Mouse (Mus musculus) intestine, embryonic 14.5 days (tissue): Measurements from ENCODE around the gene Vasp. TPM values are rescaled to one million over a fixed set of nuclear protein-coding genes. Genes with fewer than 3 reads are reported as not detected.

ENCODE experiments used
- ATAC-seq: fragments of 200-750 bp; cut with Nextera tagmentation; replicated peaks from 2 replicates; pipeline ENCODE4 v1.8.0; 2017; ENCODE audit warnings: low read depth, moderate number of reproducible peaks, moderate TSS enrichment, moderate library complexity; ENCODE audit not compliant: low FRiP score, low TSS enrichment
- DNase-seq: peaks from one replicate; pipeline ENCODE4 v3.0.0-alpha.2; 2018; ENCODE audit warnings: low spot score
- H3K27ac ChIP-seq: fragments of 300-500 bp; sonication (generic); 2 replicates; pipeline ENCODE4 v1.5.1; 2014; ENCODE audit warnings: low read depth, mild to moderate bottlenecking, control low read depth
- H3K27me3 ChIP-seq: fragments of 300-500 bp; sonication (generic); replicated peaks from 2 replicates; pipeline ENCODE4 v1.6.1; 2014; ENCODE audit warnings: low read length, control low read depth; ENCODE audit not compliant: control insufficient read depth, insufficient read depth
- H3K36me3 ChIP-seq: fragments of 300-500 bp; sonication (generic); 2 replicates; pipeline ENCODE4 v1.6.1; 2014; ENCODE audit warnings: low read length, control low read depth; ENCODE audit not compliant: control insufficient read depth, insufficient read depth
- H3K4me1 ChIP-seq: fragments of 300-500 bp; sonication (generic); replicated peaks from 2 replicates; pipeline ENCODE4 v1.6.1; 2014; ENCODE audit warnings: low read length, control low read depth, mixed read lengths; ENCODE audit not compliant: control insufficient read depth, insufficient read depth
- H3K4me2 ChIP-seq: fragments of 300-500 bp; sonication (generic); 2 replicates; pipeline ENCODE4 v1.6.1; 2014; ENCODE audit warnings: low read length
- H3K4me3 ChIP-seq: fragments of 300-500 bp; sonication (generic); 2 replicates; pipeline ENCODE4 v1.5.1; 2014; ENCODE audit warnings: low read depth, low read length, control low read depth, mixed read lengths
- H3K9ac ChIP-seq: fragments of 300-500 bp; sonication (generic); 2 replicates; pipeline ENCODE4 v1.6.1; 2014; ENCODE audit warnings: mild to moderate bottlenecking, low read length
- H3K9me3 ChIP-seq: fragments of 300-500 bp; sonication (generic); 2 replicates; pipeline ENCODE4 v1.6.1; 2016; ENCODE audit warnings: low read length, control low read depth; ENCODE audit not compliant: control insufficient read depth
- WGBS: fragments of 180-500 bp; shearing (Covaris S2); extraction: QIAGEN DNeasy Blood & Tissue Kit; methylation state at CpG from one replicate; pipeline ENCODE4 v1.1.7; 2014; 5-methylcytosine and 5-hydroxymethylcytosine counted together
- polyA plus RNA-seq: library from polyadenylated mRNA; unstranded; fragments of >200 nt; fragmentation: Nextera tagmentation; extraction: Ambion mirVana; gene quantifications from 2 replicates; pipeline ENCODE4 v1.2.1, GENCODE M21; 2014

Vasp gene
- polyA plus RNA-seq, 1 experiment from 2014 or later, result 78.5 TPM

GRCm38 (mm10) chr7:19228793-19229148, 42.8 kb downstream of the Vasp start:
- H3K4me1 ChIP-seq, result peaks cover 9% of the 10 kb centered on the region; the same call in 1 of the 2 replicates
- under 1% methylated on average over 14 of the region's 14 CpGs for WGBS
- peak overlapping the region; percentile 98 for H3K27ac ChIP-seq
- peak overlapping the region; percentile 60 for H3K9ac ChIP-seq
- DNase-seq, result no peak
- no peak for ATAC-seq
- 0 out of 2 replicates have a peak, but pooled peaks cover 8% of the 10 kb centered on the region for H3K36me3 ChIP-seq
- H3K4me2 ChIP-seq, result peak overlapping the region; percentile 75
- H3K4me3 ChIP-seq, result peak overlapping the region; percentile 78
- no peaks in the 10 kb centered on the region for H3K27me3 ChIP-seq
- H3K9me3 ChIP-seq, result no peaks in the 10 kb centered on the region

- Histone ChIP-seq H3K27me3 (no peaks in the 10 kb centered on the region), H3K4me3 (peak within 1 kb of the TSS; percentile 78), H3K9ac (peak within 1 kb of the TSS; percentile 84), H3K4me1 (peaks cover 9% of the 10 kb centered on the region; the same call in 1 of the 2 replicates), H3K27ac (peak within 1 kb of the TSS; percentile 98), H3K9me3 (no peaks in the 10 kb centered on the region), H3K36me3 (0 out of 2 replicates have a peak, but pooled peaks cover 8% of the 10 kb centered on the region), H3K4me2 (peak within 1 kb of the TSS; percentile 77)
- peak; percentile 99 for DNase-seq
- WGBS, result 0% methylated on average over 90 of the region's 91 CpGs
- ATAC-seq, result peak; percentile 93
Measured at GRCm38 (mm10) chr7:19227883-19228792, 43.5 kb downstream of the Vasp start, which contains the start of gene Opa3. TSS of gene Opa3 (plus strand) at chr7:19228334.

DNA sequence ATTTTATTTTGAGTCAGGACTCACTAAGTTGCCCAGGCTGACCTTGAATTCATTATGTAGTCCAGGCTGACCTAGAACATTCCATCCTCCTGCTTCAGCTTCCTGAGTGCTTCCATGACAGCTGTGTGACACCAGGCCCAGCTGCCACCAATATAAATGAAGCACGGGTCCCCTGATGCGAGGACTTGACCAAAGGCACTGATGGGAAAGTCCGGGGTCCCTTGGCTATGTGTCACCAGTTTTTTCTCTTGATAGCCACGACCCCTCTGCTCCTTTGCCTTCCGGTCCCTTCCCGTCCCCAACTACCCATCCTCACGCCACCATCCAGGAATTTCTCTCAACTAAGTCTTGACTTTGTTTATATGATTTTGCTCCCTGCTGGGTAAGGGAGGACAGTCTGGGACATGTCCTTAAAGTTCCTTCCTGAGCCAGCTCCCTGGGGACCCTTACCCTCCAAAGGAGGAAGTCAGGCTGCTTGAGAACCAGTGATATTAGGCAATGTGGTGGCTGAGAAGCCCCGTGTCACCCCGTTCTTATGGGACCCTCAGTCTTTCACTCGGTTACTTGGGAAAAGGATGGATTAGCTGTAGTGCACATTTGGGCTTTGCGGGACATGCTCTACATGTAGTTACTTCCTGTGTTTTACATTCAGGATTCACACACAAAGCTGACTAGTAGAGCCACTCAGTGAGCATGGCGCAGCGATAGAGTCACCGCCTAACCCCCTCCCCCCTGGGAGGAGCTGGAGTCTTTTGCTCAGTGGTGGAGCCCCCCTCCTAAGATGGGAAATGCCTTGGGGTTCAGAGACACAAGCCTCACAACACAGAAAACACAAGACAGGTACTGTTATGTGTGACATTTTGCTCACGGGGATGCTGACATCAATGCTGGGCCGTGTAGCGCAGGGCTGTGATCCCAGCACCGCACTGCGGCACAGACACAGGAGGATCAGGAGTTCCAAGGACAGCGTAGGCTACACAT, 44.5 kb downstream of the Vasp start:
- peak overlapping the region; percentile 67 for H3K9ac ChIP-seq
- 0 out of 2 replicates have a peak, but pooled peaks cover 8% of the 10 kb centered on the region for H3K36me3 ChIP-seq
- 17% methylated on average over 20 of the region's 20 CpGs for WGBS
- H3K4me1 ChIP-seq, result peaks cover 9% of the 10 kb centered on the region; the same call in 1 of the 2 replicates
- ATAC-seq, result peak; percentile 44
- H3K4me2 ChIP-seq, result peak overlapping the region; percentile 77
- peak overlapping the region; percentile 80 for H3K27ac ChIP-seq
- H3K9me3 ChIP-seq, result no peaks in the 10 kb centered on the region
- peak overlapping the region; percentile 78 for H3K4me3 ChIP-seq
- H3K27me3 ChIP-seq, result no peaks in the 10 kb centered on the region
- peak; percentile 79 for DNase-seq

DNA sequence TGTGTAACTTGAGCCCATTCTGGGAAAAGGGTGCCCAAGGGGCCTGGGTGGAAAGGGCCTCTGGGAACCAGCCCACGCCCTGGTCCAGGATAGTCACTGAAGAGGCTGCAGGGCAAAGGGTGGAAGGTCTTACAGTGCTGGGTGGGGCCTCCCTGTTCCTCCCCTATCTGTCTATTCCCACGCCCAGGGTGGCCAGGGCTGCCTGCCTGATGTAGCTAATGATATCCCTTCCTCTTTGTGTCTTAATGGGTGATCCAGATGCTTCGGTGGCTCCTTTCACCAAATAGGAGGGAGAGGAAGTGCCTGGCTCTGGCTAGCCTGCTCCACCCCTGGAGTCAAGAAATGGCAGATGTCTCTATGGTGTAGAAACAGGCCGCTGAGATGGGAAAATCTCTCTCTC, 46.7 kb downstream of the Vasp start:
- DNase-seq (no peak), ATAC-seq (no peak)
- no peak overlapping the region for H3K4me3 ChIP-seq
- H3K27me3 ChIP-seq, result no peaks in the 10 kb centered on the region
- no peak overlapping the region for H3K27ac ChIP-seq
- peaks cover 7% of the 10 kb centered on the region; the same call in 1 of the 2 replicates for H3K4me1 ChIP-seq
- 0 out of 2 replicates have a peak, but pooled peaks cover 8% of the 10 kb centered on the region for H3K36me3 ChIP-seq
- H3K4me2 ChIP-seq, result no peak overlapping the region
- no peaks in the 10 kb centered on the region for H3K9me3 ChIP-seq
- no peak overlapping the region for H3K9ac ChIP-seq
- WGBS, result 78% methylated on average over 4 of the region's 4 CpGs

- 85% methylated on average over 14 of the region's 14 CpGs for WGBS
- no peak for DNase-seq
Measured at GRCm38 (mm10) chr7:19222875-19223274, 48.7 kb downstream of the Vasp start.

GRCm38 (mm10) chr7:19222189-19222588, 49.4 kb downstream of the Vasp start:
- WGBS, result 90% methylated on average over 16 of the region's 16 CpGs
- no peaks in the 10 kb centered on the region for H3K27me3 ChIP-seq
- ATAC-seq (no peak), DNase-seq (no peak)
- no peak overlapping the region for H3K9ac ChIP-seq
- no peak overlapping the region for H3K4me2 ChIP-seq
- H3K27ac ChIP-seq, result no peak overlapping the region
- H3K9me3 ChIP-seq, result no peaks in the 10 kb centered on the region
- H3K36me3 ChIP-seq, result 0 out of 2 replicates have a peak, but pooled peaks cover 8% of the 10 kb centered on the region
- H3K4me3 ChIP-seq, result no peak overlapping the region
- H3K4me1 ChIP-seq, result no peaks in the 10 kb centered on the region; the same call in 1 of the 2 replicates

More at GRCm38 (mm10) chr7:19222875-19223274, 48.7 kb downstream of the Vasp start:
- Histone ChIP-seq H3K4me3 (no peak overlapping the region), H3K27me3 (no peaks in the 10 kb centered on the region), H3K9me3 (no peaks in the 10 kb centered on the region), H3K4me2 (no peak overlapping the region), H3K9ac (no peak overlapping the region), H3K4me1 (no peaks in the 10 kb centered on the region; the same call in 1 of the 2 replicates), H3K36me3 (0 out of 2 replicates have a peak, but pooled peaks cover 8% of the 10 kb centered on the region), H3K27ac (no peak overlapping the region)
- ATAC-seq, result no peak

DNA sequence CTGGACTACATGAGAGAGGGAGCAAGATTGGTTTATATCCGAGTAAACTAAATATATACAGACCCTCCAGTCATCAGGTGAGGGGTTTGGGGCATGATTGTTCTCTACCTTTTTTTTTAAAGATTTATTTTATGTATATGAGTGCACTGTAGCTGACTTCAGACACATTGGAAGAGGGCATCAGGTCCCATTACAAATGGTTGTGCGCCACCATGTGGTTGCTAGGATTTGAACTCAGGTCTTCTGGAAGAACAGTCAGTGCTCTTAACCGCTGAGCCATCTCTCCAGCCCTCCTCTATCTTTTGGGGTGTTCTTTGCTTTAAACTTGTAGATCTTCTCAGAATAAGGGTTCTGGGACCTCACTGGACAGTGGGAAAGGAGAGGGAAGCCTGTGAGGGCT, 51.6 kb downstream of the Vasp start:
- DNase-seq, result no peak
- H3K36me3 ChIP-seq, result 0 out of 2 replicates have a peak, but pooled peaks cover 1% of the 10 kb centered on the region
- WGBS, result 71% methylated on average over 3 of the region's 3 CpGs
- no peaks in the 10 kb centered on the region for H3K9me3 ChIP-seq
- H3K4me2 ChIP-seq, result no peak overlapping the region
- ATAC-seq, result no peak
- no peak overlapping the region for H3K9ac ChIP-seq
- no peak overlapping the region for H3K27ac ChIP-seq
- H3K4me1 ChIP-seq, result no peaks in the 10 kb centered on the region
- no peak overlapping the region for H3K4me3 ChIP-seq
- no peaks in the 10 kb centered on the region for H3K27me3 ChIP-seq

- H3K9me3 ChIP-seq, result no peaks in the 10 kb centered on the region
- no peak overlapping the region for H3K27ac ChIP-seq
- no peak for DNase-seq
- ATAC-seq, result no peak
- no peaks in the 10 kb centered on the region; the same call in 1 of the 2 replicates for H3K4me1 ChIP-seq
- peaks cover 2% of the 10 kb centered on the region; the same call in 1 of the 2 replicates for H3K27me3 ChIP-seq
- H3K4me3 ChIP-seq, result no peak overlapping the region
- H3K4me2 ChIP-seq, result no peak overlapping the region
- no peak overlapping the region for H3K9ac ChIP-seq
- WGBS, result 0% methylated on average over 3 of the region's 3 CpGs
- no peaks in the 10 kb centered on the region for H3K36me3 ChIP-seq
Measured at GRCm38 (mm10) chr7:19217944-19218343, 53.7 kb downstream of the Vasp start.
